In genomic region chr12:77739047-77739760, GRCm38 (mm10) we compare ENCODE assay signal across 9 mouse cellular contexts.
DNase-seq lines count a peak whose midpoint lies in the region; ATAC-seq lines count a peak whose summit lies in the region.
"Had no signal": no experiment of that assay in that cellular context is flagged by ENCODE, and none has a peak within 500 bp of the region (broad histone marks: within the 10 kb centered on the region; RNA-seq: fewer than 3 reads in every experiment).

No protein-coding gene starts in this region.

- no peak overlapping the region for H3K27ac ChIP-seq in heart, embryonic 12.5 days (ENCODE audit: poor library complexity, severe bottlenecking)
- H3K27ac ChIP-seq: liver, embryonic 15.5 days had no signal

- 0 out of 2 replicates have a peak, but pooled peaks cover 4% of the 10 kb centered on the region for H3K27me3 ChIP-seq in heart, embryonic 12.5 days (replicated peaks)
- H3K27me3 ChIP-seq: liver, embryonic 15.5 days had no signal

- no peaks in the 10 kb centered on the region for H3K4me1 ChIP-seq in heart, embryonic 12.5 days (replicated peaks)
- H3K4me1 ChIP-seq: liver, embryonic 15.5 days had no signal

- no peaks in the 10 kb centered on the region for H3K9me3 ChIP-seq in heart, embryonic 12.5 days (replicated peaks)
- H3K9me3 ChIP-seq: liver, embryonic 15.5 days had no signal

- no peak for ATAC-seq in heart, embryonic 12.5 days (ENCODE audit: insufficient number of reproducible peaks, low FRiP score)

- H3K36me3 ChIP-seq in heart, embryonic 12.5 days = no peaks in the 10 kb centered on the region
- H3K36me3 ChIP-seq: liver, embryonic 15.5 days had no signal

- no peak overlapping the region for H3K4me3 ChIP-seq in heart, embryonic 12.5 days
- H3K4me3 ChIP-seq: liver, embryonic 15.5 days had no signal

- 68% methylated on average over 6 of the region's 6 CpGs for WGBS in heart, embryonic 12.5 days

- H3K9ac ChIP-seq in heart, embryonic 12.5 days = no peak overlapping the region
- H3K9ac ChIP-seq: liver, embryonic 15.5 days had no signal

- DNase-seq in heart, adult 18-20 months = peak; percentile 37 to 50
- DNase-seq in cerebellum, adult 18-20 months = peak; percentile 4 to 7
- peak; percentile 23 to 28 for DNase-seq in frontal cortex, postnatal 10 days (ENCODE audit: low spot score in 2 of 2)
- DNase-seq in layer of hippocampus, adult 8-10 months (ENCODE audit: low spot score in 2 of 2) = peak; percentile 37
- DNase-seq in c-Kit-positive CD71-positive TER-119-positive erythroid progenitor cells, embryonic 14.5 days (ENCODE audit: low spot score) = no peak
- no peak for DNase-seq in lung, adult 18-20 months
- no peak for DNase-seq in urinary bladder, postnatal 25 days (ENCODE audit: low spot score)

- no peak overlapping the region for H3K4me2 ChIP-seq in heart, embryonic 12.5 days
- H3K4me2 ChIP-seq: liver, embryonic 15.5 days had no signal

Comparison
In these comparisons a context has a peak if more than half of its experiments do, and no peak if none do; other contexts are left out.
1. DNase-seq: peak in heart, adult 18-20 months (2 of 2), cerebellum, adult 18-20 months (2 of 2), frontal cortex, postnatal 10 days (2 of 2) and layer of hippocampus, adult 8-10 months (2 of 2); none in c-Kit-positive CD71-positive TER-119-positive erythroid progenitor cells, embryonic 14.5 days (single experiment), lung, adult 18-20 months (0 of 2) and urinary bladder, postnatal 25 days (single experiment).